Mouse (Mus musculus) layer of hippocampus, postnatal 25 days (tissue): ENCODE measurements around the gene Rbm43. TPM values are rescaled to one million over a fixed set of nuclear protein-coding genes. Genes with fewer than 3 reads are reported as not detected.
A peak's percentile ranks its signal among the peaks of the same experiment; 100 is the strongest.
"Not testable (repeated sequence)": the region's sequence is repeated elsewhere in the genome, so short reads cannot be mapped to it uniquely, and the experiment has no call there.

Experiments
- DNase-seq, 2 experiments: peaks; one replicate each; pipeline ENCODE4 v3.0.0; 2022; ENCODE audit warnings: mixed read lengths in 2 of 2, low spot score in 1 of 2; ENCODE audit errors: extremely low spot score in 1 of 2
- total RNA-seq, 2 experiments: library from RNA; stranded (reverse); gene quantifications; 2 replicates each; pipeline ENCODE4 v1.2.3; 2021

Rbm43 gene
- total RNA-seq, 2 experiments from 2014 or later = 16.9 to 21.7 TPM

GRCm38 (mm10) chr2:51914944-51915680, 19.9 kb downstream of the Rbm43 start:
- DNase-seq = peak; percentile 52 to 71

- DNase-seq = no peak
Observed at GRCm38 (mm10) chr2:51914532-51914931, 20.4 kb downstream of the Rbm43 start.

- DNase-seq = no peak
Observed at GRCm38 (mm10) chr2:51912740-51913139, 22.2 kb downstream of the Rbm43 start.

- DNase-seq = no peak
Observed at GRCm38 (mm10) chr2:51911864-51912263, 23.1 kb downstream of the Rbm43 start.

- DNase-seq = no peak
Observed at GRCm38 (mm10) chr2:51907538-51908110, 27.3 kb downstream of the Rbm43 start.

GRCm38 (mm10) chr2:51905637-51906036, 29.3 kb downstream of the Rbm43 start:
- no peak for DNase-seq

- no peak for DNase-seq
Observed at GRCm38 (mm10) chr2:51892411-51892901, 42.5 kb downstream of the Rbm43 start.

- no peak for DNase-seq
Observed at GRCm38 (mm10) chr2:51890961-51891360, 44.0 kb downstream of the Rbm43 start.

- not testable (repeated sequence) for DNase-seq
Observed at GRCm38 (mm10) chr2:51890139-51890538, 44.8 kb downstream of the Rbm43 start.

GRCm38 (mm10) chr2:51880143-51880542, 54.8 kb downstream of the Rbm43 start:
- no peak for DNase-seq

Other genes with a start within 250 kb of the Rbm43 start
- 1 to 10 TPM; 1.8 to 2.3 TPM for gene Nmi, start 38.3 kb upstream of the Rbm43 start, total RNA-seq
- 1 to 10 TPM; 4.2 to 6.6 TPM for gene Tnfaip6, start 102.8 kb upstream of the Rbm43 start, total RNA-seq
- gene Rif1, start 137.7 kb upstream of the Rbm43 start, total RNA-seq = 10 to 100 TPM; 24.5 to 27.4 TPM